Mouse (Mus musculus) T-helper 2 cell (primary cell): Measurements from ENCODE around the gene 4930467E23Rik.
"Not testable (repeated sequence)": the region's sequence is repeated elsewhere in the genome, so short reads cannot be mapped to it uniquely, and the experiment has no call there.

Experiments used
- in situ Hi-C: fragments of 300-600 bp; cut with MboI, MseI; formaldehyde crosslinking; loops from one replicate; pipeline ENCODE4 v1.15.1; 2025; ENCODE audit warnings: high pct_unique_total_duplicates

Gene 4930467E23Rik

DNA sequence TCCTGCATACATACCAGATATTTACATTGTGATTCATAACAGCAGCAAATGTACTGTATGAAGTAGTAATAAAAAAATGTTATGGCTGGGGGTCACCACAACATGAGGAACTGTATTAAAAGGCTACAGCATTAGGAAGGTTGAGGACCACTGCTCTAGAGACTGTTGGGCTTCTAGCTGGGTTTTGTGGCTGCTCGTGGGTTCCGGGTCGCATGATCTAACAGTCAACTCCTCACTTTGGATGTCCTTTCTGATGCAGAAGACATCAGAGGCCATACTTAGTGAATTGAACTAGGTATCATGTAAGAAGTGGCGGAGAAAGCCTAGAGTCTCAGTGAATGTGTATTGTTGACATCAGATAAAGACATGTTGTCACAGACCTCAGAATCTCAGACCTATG, 19.9 kb upstream of the 4930467E23Rik start:
- in situ Hi-C loops = loop anchor here (5.0 to 10.0 kb wide), 4 partner anchors 445 to 1135 kb away; no protein-coding TSS in a partner anchor

GRCm38 (mm10) chr8:19711171-19711860, 18.1 kb upstream of the 4930467E23Rik start:
- in situ Hi-C loops = not testable (repeated sequence)

DNA sequence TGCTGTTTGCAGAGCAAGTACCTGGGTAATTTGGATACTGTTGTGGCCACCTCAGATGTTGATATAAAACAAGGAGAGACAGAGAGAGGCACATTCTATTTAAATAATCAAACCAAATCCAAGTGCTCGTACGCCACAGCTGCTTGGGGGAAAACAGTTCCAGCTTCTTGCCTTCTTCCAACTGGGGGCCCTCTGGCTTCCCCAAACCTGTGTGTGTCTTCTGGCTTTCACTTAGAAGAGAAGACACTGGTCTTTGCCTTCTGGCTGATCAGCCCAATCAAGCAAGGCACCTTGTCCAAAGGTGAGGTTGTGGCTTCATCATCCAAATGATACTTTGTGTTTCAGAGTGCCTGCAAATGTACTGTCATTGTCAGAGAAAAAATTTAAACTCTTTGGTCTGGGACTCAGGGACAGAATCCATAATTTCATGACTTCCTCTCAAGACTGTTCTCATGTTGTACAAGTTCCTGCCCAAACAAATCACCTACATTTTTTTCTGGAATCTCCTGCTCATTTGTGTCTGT, 17.1 kb upstream of the 4930467E23Rik start:
- in situ Hi-C loops = not testable (repeated sequence)

- in situ Hi-C loops = not testable (repeated sequence)
These were observed 16.6 kb upstream of the 4930467E23Rik start for GRCm38 (mm10) chr8:19712816-19713215.

DNA sequence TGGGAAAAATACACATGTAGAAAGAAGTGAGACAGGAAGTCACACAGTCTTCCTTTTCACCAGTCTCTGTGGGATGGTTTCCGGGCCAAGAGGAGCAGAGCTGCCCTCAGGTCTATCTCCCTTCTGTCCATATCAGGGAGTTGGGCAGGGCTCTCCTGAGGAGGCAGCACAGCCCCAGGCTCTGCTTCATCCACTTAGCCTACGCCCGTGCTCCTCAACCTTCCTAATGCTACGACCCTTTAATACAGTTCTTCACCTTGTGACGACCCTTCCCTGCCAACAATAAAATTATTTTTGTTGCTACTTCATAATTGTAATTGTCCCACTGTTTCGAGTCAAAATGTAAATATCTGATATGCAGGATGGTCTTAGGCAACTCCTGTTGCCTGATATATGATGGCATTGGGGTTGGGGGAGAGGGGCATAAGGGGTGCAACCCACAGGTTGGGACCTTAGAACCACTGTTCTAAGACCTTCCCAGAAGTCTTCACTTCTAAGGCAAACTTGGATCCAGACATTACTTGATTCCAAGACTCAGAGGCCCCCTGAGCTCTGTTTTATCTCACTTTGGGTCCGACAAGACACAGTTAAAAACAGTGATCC, 16.0 kb upstream of the 4930467E23Rik start:
- in situ Hi-C loops = not testable (repeated sequence)

DNA sequence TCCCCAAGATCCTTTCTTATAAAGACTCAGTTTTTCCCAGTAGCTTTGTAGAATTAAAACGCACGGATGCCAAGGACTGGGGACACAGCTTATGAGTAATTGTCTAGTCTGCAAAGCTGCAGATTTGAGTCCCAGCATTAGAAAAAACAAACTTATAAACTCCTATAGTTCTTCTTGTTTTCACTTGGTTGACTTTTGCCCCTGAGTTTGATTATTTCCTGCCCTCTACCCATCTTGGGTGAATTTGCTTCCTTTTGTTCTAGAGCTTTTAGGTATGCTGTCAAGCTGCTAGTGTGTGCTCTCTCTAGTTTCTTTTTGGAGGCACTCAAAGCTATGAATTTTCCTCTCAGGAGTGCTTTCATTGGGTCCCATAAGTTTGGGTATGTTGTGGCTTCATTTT, 14.9 kb upstream of the 4930467E23Rik start:
- in situ Hi-C loops = not testable (repeated sequence)

- in situ Hi-C loops = not testable (repeated sequence)
These were observed 14.1 kb upstream of the 4930467E23Rik start for GRCm38 (mm10) chr8:19715266-19715665.

DNA sequence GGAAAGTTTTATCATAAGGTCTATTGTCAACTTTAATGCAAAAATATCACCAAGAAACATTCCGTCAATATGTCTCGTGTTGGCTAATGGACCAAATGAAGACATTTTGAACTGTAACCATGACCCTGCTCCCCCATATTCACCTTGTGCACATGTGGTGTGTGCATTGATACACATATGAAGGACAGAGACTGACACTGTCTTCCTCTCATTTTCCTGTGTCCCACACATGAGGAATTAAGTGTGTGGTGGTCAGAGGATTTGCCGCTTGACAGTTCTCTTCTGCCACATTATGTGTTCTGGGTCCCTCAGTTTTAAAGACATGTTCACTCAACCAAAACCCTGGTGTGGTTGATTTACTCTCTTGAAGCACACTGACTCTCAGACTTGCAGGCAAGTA, 11.5 kb upstream of the 4930467E23Rik start:
- in situ Hi-C loops = not testable (repeated sequence)

DNA sequence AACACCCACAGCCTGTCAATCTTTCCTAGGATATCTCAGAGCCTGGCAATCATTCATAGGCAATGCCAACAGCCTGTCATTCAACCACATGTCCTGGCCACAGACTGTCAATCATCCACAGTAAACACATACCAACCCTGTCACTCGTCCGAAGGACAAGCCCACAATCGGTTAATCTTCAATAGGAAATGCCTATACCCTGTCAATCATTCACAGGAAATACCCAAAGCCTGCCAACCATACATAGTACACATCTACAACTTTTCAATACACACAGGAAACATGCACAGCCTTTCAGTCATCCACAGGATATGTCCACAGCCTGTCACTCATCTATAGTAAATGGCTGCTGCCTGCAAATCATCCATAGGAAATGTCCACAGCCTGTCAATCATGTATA, 9.9 kb upstream of the 4930467E23Rik start:
- in situ Hi-C loops = not testable (repeated sequence)

- in situ Hi-C loops = loop anchor here (5.0 kb wide), 1 partner anchor 302 kb away; no protein-coding TSS in a partner anchor
These were observed 4.5 kb upstream of the 4930467E23Rik start for GRCm38 (mm10) chr8:19724871-19725270.

DNA sequence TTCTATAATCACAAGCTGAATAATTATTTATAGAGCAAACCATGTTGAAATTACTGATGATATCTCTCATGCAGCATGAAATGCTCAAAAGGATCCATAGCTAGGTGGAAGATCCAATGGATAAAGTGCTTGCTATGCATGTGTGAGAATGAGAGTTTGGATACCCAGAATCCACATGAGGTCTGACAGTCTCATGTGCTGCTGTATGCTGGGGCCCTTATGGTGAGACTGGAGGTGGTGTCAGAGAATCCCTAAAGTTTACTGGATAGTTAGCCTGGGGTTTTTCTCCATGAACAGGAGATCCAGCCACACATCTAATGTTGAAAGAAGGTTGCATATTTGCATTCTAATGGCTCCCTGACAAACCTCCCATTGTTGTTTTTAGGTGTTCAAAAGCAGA, 22.4 kb downstream of the 4930467E23Rik start:
- in situ Hi-C loops = loop anchor here (10.0 kb wide), 1 partner anchor 173 kb away; no protein-coding TSS in a partner anchor

- in situ Hi-C loops = loop anchor here (10.0 kb wide), 1 partner anchor 171 kb away; no protein-coding TSS in a partner anchor
These were observed 24.8 kb downstream of the 4930467E23Rik start for GRCm38 (mm10) chr8:19754178-19754577.

DNA sequence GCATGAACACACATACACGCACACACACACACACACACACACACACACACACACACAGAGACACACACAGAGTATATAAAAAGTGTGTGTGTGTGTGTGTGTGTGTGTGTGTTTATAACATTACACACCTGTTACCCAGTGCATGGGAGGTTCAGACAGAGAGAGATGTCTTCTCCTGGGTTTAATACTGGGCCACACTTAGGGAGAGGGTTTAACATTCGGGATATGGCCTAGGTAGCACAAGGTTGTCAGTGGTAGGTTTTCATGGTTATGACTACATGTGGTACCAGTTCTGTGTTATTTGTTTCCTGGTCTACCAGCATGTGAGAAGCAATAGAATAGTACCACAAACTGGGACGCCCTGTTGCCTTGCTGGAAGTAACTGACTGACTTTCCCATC, 25.6 kb downstream of the 4930467E23Rik start:
- in situ Hi-C loops = loop anchor here (10.0 kb wide), 1 partner anchor 170 kb away; no protein-coding TSS in a partner anchor

DNA sequence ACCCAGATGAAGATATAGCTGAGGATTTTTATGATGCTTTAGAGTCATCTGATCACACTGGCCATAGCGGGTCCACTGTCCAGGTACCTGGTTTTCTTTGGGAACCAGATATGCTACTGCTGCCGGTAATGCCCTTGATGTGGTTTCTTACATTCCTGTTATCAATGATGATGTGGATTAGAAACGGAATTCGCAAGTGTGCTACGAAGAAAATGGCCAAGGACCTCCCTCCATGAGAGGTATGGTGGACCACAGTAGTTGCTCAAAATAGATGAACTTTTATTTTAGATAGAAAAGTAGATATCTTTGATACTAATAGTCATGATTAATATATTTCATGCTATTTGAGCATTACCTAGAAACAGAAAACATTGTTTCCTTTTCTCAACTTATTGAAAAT, 32.3 kb downstream of the 4930467E23Rik start:
- in situ Hi-C loops = not testable (repeated sequence)

DNA sequence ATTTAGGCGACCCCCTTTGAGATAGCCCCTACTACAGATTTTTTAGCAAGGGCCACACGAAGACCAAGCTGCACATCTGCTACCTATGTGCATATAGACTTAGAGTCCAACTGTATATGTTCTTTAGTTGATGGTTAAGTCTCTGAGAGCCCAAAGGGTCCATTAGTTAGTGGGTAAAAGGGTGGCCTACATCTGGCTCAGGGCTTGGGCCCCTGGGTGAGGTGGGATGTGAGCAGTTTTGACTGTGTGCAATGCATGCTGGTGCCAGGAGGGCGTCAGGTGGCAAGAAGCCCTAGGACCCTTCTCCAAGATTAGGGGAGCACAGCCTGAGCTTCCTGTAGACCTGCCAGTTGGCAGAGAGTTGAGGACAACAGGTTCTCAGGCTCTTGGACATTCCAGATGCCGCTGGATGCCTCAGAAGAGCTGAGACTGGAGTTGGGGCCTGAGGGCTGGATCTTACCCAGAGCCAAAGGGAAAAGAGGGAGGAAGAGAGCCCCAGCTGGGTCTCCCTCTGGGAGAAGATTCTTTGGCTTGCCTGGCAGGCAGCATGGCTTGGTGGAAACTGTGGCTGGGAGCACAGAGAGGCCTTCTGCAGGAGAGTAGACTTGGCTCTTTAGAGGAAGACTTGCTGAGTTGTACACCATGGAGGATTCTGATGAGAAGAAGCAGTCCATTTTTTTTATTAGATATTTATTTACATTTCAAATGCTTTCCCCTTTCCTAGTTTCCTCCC, 33.6 kb downstream of the 4930467E23Rik start:
- in situ Hi-C loops = not testable (repeated sequence)

GRCm38 (mm10) chr8:19765531-19765930, 36.2 kb downstream of the 4930467E23Rik start:
- in situ Hi-C loops = loop anchor here (5.0 kb wide), 4 partner anchors 197 to 767 kb away; no protein-coding TSS in a partner anchor

GRCm38 (mm10) chr8:19773461-19773860, 44.1 kb downstream of the 4930467E23Rik start:
- in situ Hi-C loops = loop anchor here (10.0 kb wide), 1 partner anchor 531 kb away; no protein-coding TSS in a partner anchor

- in situ Hi-C loops = loop anchor here (10.0 kb wide), 1 partner anchor 528 kb away; no protein-coding TSS in a partner anchor
These were observed 46.9 kb downstream of the 4930467E23Rik start for GRCm38 (mm10) chr8:19776311-19776710.

DNA sequence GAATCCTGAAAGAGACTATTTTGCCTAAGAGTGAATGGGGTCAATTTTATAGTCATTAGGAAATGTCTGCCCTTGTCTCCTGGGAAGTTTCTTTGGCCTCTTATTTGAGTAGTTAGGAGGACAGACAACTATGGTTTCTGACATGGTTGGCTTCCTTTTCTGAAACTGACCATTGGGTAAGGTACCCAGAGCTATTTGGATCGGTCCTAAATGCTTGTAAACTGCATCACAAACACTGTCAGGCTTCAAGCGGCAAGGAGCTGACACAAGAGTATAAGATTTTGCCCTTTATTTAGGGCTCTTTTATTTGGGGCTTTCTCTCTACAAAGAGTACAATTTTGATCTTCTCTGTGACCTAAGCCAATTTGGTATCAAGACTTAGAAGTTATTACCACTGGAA, 48.1 kb downstream of the 4930467E23Rik start:
- in situ Hi-C loops = loop anchor here (10.0 kb wide), 1 partner anchor 527 kb away; no protein-coding TSS in a partner anchor

DNA sequence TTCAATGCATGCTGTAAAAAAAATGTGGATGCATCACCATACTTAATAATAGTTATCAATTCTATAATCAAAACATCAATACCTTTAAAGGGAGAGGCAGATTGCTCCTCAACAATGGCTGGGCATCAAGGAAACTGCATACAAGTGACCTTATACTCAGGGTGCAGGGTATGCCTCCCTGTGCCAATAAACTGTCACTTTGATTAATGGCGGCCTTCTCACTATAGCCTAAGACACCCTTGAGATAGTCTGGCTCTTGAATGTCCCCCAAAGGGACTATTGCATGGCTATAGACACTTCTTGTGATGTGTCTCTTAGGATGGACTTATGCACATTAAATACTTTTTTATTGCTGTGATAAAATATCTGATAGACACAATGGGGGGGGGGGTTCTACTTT, 48.8 kb downstream of the 4930467E23Rik start:
- in situ Hi-C loops = loop anchor here (10.0 kb wide), 1 partner anchor 527 kb away; no protein-coding TSS in a partner anchor

DNA sequence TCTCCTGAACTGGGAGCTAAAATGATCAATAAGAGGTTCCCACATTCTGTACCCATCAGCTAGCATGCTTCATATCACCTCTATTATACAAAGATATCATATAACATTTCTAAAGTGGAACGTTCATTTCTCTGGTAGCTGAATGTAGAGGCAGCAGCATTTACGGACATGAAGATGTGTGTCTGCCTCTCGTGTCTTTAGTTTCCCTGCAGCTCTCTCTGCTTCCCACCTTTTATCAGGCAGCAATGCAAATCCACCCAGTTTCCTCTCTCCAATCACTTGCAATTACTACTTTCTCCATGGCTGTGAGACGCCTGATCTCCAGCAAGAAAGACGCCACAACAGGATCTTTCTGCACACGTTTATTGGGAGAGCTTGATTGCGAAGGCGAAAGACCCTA, 49.5 kb downstream of the 4930467E23Rik start:
- in situ Hi-C loops = loop anchor here (10.0 kb wide), 1 partner anchor 526 kb away; no protein-coding TSS in a partner anchor
